Mouse (Mus musculus) spleen, adult 2 months (tissue): ENCODE results near the gene Rab3il1. TPM values are rescaled to one million over a fixed set of nuclear protein-coding genes. Genes with fewer than 3 reads are reported as not detected.

Experiments
- DNase-seq, 2 experiments: peaks; one replicate each; pipeline versions ENCODE4 v3.0.0 to v3.0.0-alpha.2; 2012 to 2021; ENCODE audit warnings: low spot score in 2 of 2, low read depth in 1 of 2
- H3K27ac ChIP-seq: fragments of 200-500 bp; 2 replicates; pipeline ENCODE4 v1.5.1; 2012; ENCODE audit warnings: low read length, inconsistent platforms; ENCODE audit not compliant: insufficient read depth
- H3K27me3 ChIP-seq: fragments of 200-500 bp; 2 replicates; pipeline ENCODE4 v1.6.1; 2012; ENCODE audit warnings: mild to moderate bottlenecking, moderate library complexity, low read length, inconsistent platforms; ENCODE audit not compliant: control insufficient read depth, insufficient read depth
- H3K36me3 ChIP-seq: fragments of 200-500 bp; 2 replicates; pipeline ENCODE4 v1.6.1; 2012; ENCODE audit warnings: mild to moderate bottlenecking, low read length, inconsistent platforms; ENCODE audit not compliant: control insufficient read depth, insufficient read depth
- H3K4me1 ChIP-seq: fragments of 200-500 bp; 2 replicates; pipeline ENCODE4 v1.6.1; 2011; ENCODE audit warnings: inconsistent platforms; ENCODE audit not compliant: control insufficient read depth, insufficient read depth, insufficient read length
- H3K4me3 ChIP-seq: fragments of 200-500 bp; 2 replicates; pipeline ENCODE4 v1.5.1; 2011; ENCODE audit warnings: mild to moderate bottlenecking, inconsistent platforms; ENCODE audit not compliant: insufficient read depth, insufficient read length; ENCODE audit errors: extremely low read depth
- CTCF ChIP-seq: fragments of 200-500 bp; IDR thresholded peaks from 2 replicates; pipeline ENCODE4 v1.5.1; 2011; ENCODE audit warnings: mild to moderate bottlenecking, inconsistent platforms; ENCODE audit not compliant: insufficient read depth, insufficient read length, insufficient replicate concordance; ENCODE audit errors: extremely low read depth
- POLR2A ChIP-seq: fragments of 200-500 bp; IDR thresholded peaks from 2 replicates; pipeline ENCODE4 v1.6.1; 2011; ENCODE audit warnings: low read depth, low read length, inconsistent platforms
- WGBS: fragments of 180-500 bp; shearing (Covaris S2); methylation state at CpG from one replicate; pipeline ENCODE4 v1.1.7; 2018; 5-methylcytosine and 5-hydroxymethylcytosine counted together
- polyA plus RNA-seq: library from polyadenylated mRNA; depleted of rRNA; stranded (reverse); fragments of >200 nt; gene quantifications from 2 replicates; pipeline ENCODE4 v1.2.3, GENCODE M21; 2012

The Rab3il1 gene
- polyA plus RNA-seq, 1 experiment: 73.5 TPM

DNA sequence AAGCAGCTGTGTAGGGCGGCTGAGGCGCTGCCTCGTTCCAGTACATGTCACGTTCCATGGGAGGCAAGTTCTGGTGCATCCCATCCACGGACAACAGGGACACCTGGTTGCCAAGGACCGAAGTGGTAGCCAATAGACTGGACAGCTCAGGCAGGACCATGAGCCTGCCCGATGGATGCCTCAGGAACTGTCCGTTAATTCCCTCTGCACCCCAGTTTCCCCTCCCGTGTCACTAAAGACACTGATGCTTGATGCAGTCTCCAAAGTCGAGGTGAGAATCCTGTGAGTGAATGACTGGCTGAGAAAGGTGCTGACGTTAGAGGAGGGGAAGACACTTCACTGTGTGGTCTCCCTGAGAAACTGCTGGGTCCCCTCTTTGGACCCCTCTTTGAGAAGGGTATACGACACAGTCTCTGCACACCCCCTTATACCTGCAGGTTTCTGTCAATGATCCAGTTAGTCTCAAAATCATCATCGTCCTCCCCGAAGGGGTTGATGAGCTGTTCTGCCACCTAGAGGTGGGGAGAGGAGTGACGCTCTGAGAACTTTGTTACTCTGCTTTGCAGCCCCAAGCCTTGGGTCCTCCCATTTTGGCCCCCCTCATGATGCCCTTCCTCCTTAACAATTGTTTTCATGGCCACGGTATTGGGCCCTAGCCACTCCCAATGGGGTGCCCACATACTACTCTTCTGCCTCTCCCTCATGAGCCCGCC lies 12.1 kb upstream of the Rab3il1 start:
- WGBS: 60% methylated on average over 17 of the region's 17 CpGs
- Histone ChIP-seq H3K4me1 (peaks cover 7% of the 10 kb centered on the region; the same call in 1 of the 2 replicates), H3K36me3 (peaks cover 16% of the 10 kb centered on the region), H3K27me3 (no peaks in the 10 kb centered on the region), H3K27ac (no peak overlapping the region), H3K4me3 (no peak overlapping the region)
- peak in 1 of 2 experiments; percentile 38 for DNase-seq
- TF ChIP-seq POLR2A: no peak
- TF ChIP-seq CTCF: peak; percentile 69; the same call in 1 of the 2 replicates

DNA sequence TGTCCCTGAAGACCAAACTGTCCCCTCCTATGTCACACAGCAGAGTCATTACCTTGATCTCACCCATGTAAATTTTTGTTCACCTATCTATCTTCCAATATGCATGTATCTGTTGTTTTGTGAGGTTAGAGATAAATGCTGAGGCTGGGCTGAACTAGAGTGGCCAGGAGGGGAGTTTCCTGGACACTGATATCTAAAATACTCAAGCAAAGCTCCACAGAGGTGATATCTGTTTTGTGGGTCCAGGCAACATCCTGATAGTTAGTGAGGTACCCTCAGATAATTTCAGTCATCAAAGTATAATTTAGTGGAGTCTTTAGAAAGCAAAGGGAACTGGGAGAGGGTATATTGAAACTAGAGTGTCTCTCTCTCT lies 11.6 kb upstream of the Rab3il1 start:
- H3K4me3 ChIP-seq: no peak overlapping the region
- peaks cover 11% of the 10 kb centered on the region for H3K36me3 ChIP-seq

DNA sequence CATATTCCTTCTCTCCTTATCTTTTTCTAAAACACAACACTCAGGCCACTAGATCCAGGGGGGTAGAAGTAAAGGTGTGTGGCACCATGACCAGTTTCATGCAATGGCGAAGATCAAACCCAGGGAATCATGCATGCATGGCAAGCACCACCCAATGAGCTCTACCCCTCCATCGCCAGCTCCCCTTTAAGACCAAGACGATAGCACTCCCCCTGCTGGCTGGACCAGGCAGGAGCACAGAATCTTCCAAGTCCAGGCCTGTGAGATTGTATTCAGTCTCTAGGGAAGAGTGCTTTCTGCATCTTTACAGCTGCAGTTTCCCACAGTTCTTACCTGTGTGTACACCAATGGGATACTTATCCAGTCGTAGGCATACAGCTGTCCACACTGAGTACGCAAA lies 10.2 kb upstream of the Rab3il1 start:
- peaks cover 3% of the 10 kb centered on the region; the same call in 1 of the 2 replicates for H3K4me1 ChIP-seq
- whole genome bisulfite sequencing: 27% methylated on average over 5 of the region's 5 CpGs
- H3K4me3 ChIP-seq: no peak overlapping the region
- H3K36me3 ChIP-seq: no peaks in the 10 kb centered on the region
- TF ChIP-seq CTCF: peak; percentile 93
- no peak for TF ChIP-seq POLR2A
- no peaks in the 10 kb centered on the region for H3K27me3 ChIP-seq
- H3K27ac ChIP-seq: no peak overlapping the region
- DNase-seq: peak; percentile 63 to 82

More for the DNA sequence above, 11.6 kb upstream of the Rab3il1 start:
- DNase-seq: no peak
- Histone ChIP-seq H3K27me3 (no peaks in the 10 kb centered on the region), H3K4me1 (peaks cover 3% of the 10 kb centered on the region; the same call in 1 of the 2 replicates), H3K27ac (no peak overlapping the region)
- TF ChIP-seq POLR2A (no peak), CTCF (no peak)

DNA sequence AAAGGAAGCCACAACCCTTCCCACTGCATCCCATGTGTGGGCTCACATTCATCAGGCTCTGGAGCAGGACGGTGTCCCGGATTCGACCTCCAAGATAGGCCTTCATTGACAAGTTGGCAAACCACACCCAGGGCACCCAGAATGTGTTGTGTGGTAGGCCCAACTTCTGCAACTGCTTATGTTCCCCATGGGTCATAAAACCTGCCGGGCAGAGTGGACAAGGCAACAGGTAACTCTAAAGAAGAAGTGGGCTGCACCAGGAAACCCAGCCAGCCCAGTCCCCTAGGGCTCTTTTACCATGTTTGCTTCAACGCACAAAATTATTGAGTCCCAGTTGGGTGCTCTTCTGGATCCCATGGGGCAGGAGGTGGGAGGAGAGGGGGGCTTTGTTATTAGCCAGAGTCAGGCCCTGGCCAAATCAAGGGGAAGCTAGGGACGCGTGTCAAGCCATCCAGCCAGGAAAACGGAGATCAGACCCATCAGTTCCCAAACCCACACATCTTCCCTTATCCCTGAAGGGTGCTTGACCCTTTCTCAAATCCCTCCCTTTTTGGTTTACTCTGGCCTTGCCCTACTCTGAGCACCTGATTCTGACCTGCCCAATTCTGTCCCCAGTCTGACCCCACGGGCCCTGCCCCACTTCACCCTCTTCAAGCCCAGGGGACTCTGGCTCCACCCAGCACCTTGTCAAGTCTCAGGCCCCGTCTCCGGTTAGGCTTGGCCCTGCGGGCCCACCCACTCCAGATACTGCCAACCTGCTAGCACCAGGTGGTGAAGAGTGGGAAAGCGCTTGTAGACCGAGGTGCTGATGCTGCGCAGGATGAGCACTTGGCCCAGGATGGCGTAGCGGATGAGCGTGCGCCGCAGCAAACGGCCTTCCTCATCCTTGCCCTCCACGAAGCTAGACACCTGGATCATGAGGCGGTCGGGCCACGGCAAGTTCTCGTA lies 9.2 kb upstream of the Rab3il1 start:
- no peak overlapping the region for H3K4me3 ChIP-seq
- no peak for DNase-seq
- no peaks in the 10 kb centered on the region for H3K27me3 ChIP-seq
- no peaks in the 10 kb centered on the region for H3K36me3 ChIP-seq
- 66% methylated on average over 26 of the region's 26 CpGs for WGBS
- no peak for TF ChIP-seq CTCF
- no peak for TF ChIP-seq POLR2A
- H3K27ac ChIP-seq: no peak overlapping the region
- peaks cover 3% of the 10 kb centered on the region; the same call in 1 of the 2 replicates for H3K4me1 ChIP-seq

DNA sequence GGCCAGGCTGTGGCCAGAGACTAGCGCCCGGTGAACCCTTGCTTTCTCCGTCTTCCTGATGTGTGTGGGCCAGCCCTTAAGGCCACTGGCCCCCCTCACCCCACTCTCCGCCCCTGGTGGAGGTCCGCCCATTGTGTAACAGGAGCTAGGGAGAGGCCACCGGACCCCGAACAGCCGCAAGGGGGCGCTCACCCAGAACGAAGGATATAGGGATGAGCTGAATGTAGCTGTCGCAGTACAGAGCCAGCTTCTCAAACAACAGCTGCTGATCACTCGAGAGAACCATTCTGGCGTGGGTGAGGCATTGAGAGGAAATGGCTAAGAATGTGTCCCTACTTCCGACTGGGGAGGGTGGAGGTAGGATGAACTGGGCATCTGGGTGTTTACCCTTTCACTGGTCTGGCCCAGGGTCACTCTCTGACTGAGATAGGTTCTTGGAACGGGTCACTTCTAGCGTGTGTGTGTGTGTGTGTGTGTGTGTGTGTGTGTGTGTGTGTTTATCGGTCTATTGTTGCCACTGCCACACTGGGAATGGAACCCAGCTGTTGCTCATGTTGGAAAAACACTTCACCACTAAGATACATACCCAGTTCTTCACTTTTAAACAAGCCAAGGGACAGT lies 8.3 kb upstream of the Rab3il1 start:
- WGBS: 15% methylated on average over 17 of the region's 17 CpGs
- H3K4me1 ChIP-seq: peaks cover 3% of the 10 kb centered on the region; the same call in 1 of the 2 replicates
- H3K4me3 ChIP-seq: peak overlapping the region; percentile 22; the same call in 1 of the 2 replicates
- no peak overlapping the region for H3K27ac ChIP-seq
- H3K36me3 ChIP-seq: no peaks in the 10 kb centered on the region
- peak; percentile 41 to 72 for DNase-seq
- no peaks in the 10 kb centered on the region for H3K27me3 ChIP-seq
- TF ChIP-seq CTCF (peak; percentile 59), POLR2A (no peak)

DNA sequence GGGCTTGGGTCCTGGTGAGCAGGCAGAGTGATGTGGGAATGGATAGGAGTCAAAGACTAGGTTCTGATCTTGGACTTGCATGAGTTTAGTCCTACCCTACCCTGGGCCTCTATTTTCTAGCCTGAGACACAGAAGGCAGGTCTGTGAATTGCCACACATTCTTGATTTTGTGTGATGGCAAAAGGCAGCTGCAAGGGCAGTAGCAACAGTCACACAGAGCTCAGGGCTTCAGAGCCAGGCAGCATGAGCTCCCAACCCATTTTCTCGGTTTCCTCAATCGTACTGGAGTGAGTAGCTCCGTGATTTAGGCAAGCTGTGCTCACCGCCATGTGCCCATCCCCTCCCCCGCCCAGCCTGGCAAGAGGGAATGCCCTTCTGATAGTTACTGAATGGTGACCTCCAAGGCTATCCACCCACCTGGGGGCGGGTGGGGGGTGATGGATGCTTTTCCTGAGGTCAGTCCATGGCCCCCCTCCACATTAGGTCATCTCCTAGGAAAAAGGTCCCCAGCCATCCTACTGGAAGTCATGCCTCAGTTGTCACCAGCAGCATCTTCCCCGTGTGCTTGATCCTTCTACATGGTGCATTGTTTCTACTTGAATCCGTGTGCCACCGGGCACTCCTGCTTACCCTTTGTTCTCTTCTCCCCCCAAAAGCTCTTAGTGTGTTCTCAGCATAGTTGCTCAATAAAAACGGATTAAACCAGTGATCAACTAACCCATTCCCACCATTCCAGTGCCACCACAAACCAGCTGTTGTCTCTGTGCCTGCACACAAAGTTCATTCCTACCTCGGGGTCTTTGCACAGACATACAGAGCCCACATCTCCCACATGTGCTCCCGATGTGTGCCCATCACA lies 4.0 kb upstream of the Rab3il1 start:
- 83% methylated on average over 12 of the region's 12 CpGs for WGBS
- Histone ChIP-seq H3K27me3 (no peaks in the 10 kb centered on the region), H3K4me1 (peaks cover 3% of the 10 kb centered on the region; the same call in 1 of the 2 replicates), H3K36me3 (no peaks in the 10 kb centered on the region), H3K27ac (no peak overlapping the region), H3K4me3 (no peak overlapping the region)
- DNase-seq: no peak
- TF ChIP-seq CTCF (no peak), POLR2A (no peak)
